Mouse (Mus musculus) hindbrain, embryonic 13.5 days (tissue): ENCODE data around the gene Phldb2. TPM values are rescaled to one million over a fixed set of nuclear protein-coding genes. Genes with fewer than 3 reads are reported as not detected.

Source experiments
- ATAC-seq: fragments of 200-750 bp; cut with Nextera tagmentation; 2 replicates; pipeline ENCODE4 v1.8.0; 2017; ENCODE audit warnings: moderate TSS enrichment; ENCODE audit not compliant: low FRiP score
- H3K27ac ChIP-seq: fragments of 300-500 bp; sonication (generic); 2 replicates; pipeline ENCODE4 v1.5.1; 2015; ENCODE audit warnings: inconsistent platforms, mild to moderate bottlenecking, moderate library complexity
- H3K27me3 ChIP-seq: fragments of 300-500 bp; sonication (generic); 2 replicates; pipeline ENCODE4 v1.6.1; 2015; ENCODE audit warnings: mild to moderate bottlenecking, inconsistent platforms
- H3K36me3 ChIP-seq: fragments of 300-500 bp; sonication (generic); 2 replicates; pipeline ENCODE4 v1.6.1; 2015; ENCODE audit warnings: mild to moderate bottlenecking, inconsistent platforms
- H3K4me1 ChIP-seq: fragments of 300-500 bp; sonication (generic); replicated peaks from 2 replicates; pipeline ENCODE4 v1.6.1; 2015; ENCODE audit warnings: inconsistent platforms
- H3K4me2 ChIP-seq: fragments of 300-500 bp; sonication (generic); 2 replicates; pipeline ENCODE4 v1.6.1; 2015; ENCODE audit warnings: inconsistent platforms, mild to moderate bottlenecking, moderate library complexity
- H3K4me3 ChIP-seq: fragments of 300-500 bp; sonication (generic); 2 replicates; pipeline ENCODE4 v1.5.1; 2015; ENCODE audit warnings: mild to moderate bottlenecking, inconsistent platforms
- H3K9ac ChIP-seq: fragments of 300-500 bp; sonication (generic); 2 replicates; pipeline ENCODE4 v1.6.1; 2015; ENCODE audit warnings: mild to moderate bottlenecking, inconsistent platforms
- H3K9me3 ChIP-seq: fragments of 300-500 bp; sonication (generic); 2 replicates; pipeline ENCODE4 v1.6.1; 2016; ENCODE audit warnings: inconsistent platforms
- WGBS: fragments of 180-500 bp; shearing (Covaris S2); methylation state at CpG from one replicate; pipeline ENCODE4 v1.1.7; 2015; 5-methylcytosine and 5-hydroxymethylcytosine counted together
- polyA plus RNA-seq: library from polyadenylated mRNA; unstranded; fragments of >200 nt; fragmentation: Nextera tagmentation; extraction: Ambion mirVana; gene quantifications from 2 replicates; pipeline ENCODE4 v1.2.1, GENCODE M21; 2015

Phldb2 gene
- polyA plus RNA-seq, 1 experiment from 2014 or later, result 12.5 TPM

GRCm38 (mm10) chr16:45765102-45765501, 188.3 kb downstream of the Phldb2 start:
- 0 out of 2 replicates have a peak, but pooled peaks cover 7% of the 10 kb centered on the region for H3K4me1 ChIP-seq
- 93% methylated on average over 3 of the region's 3 CpGs for WGBS
- no peak for ATAC-seq
- no peak overlapping the region for H3K4me3 ChIP-seq
- no peaks in the 10 kb centered on the region for H3K9me3 ChIP-seq
- peaks cover 3% of the 10 kb centered on the region; the same call in 1 of the 2 replicates for H3K36me3 ChIP-seq
- no peak overlapping the region for H3K4me2 ChIP-seq
- no peaks in the 10 kb centered on the region for H3K27me3 ChIP-seq
- no peak overlapping the region for H3K27ac ChIP-seq
- no peak overlapping the region for H3K9ac ChIP-seq

- WGBS, result 85% methylated on average over 13 of the region's 13 CpGs
- H3K36me3 ChIP-seq, result peaks cover 3% of the 10 kb centered on the region; the same call in 1 of the 2 replicates
- H3K4me3 ChIP-seq, result no peak overlapping the region
- ATAC-seq, result no peak
- no peak overlapping the region for H3K27ac ChIP-seq
- no peaks in the 10 kb centered on the region for H3K9me3 ChIP-seq
- no peaks in the 10 kb centered on the region for H3K27me3 ChIP-seq
- H3K4me2 ChIP-seq, result no peak overlapping the region
- 0 out of 2 replicates have a peak, but pooled peaks cover 3% of the 10 kb centered on the region for H3K4me1 ChIP-seq
- no peak overlapping the region for H3K9ac ChIP-seq
Observed at GRCm38 (mm10) chr16:45762859-45763505, 190.4 kb downstream of the Phldb2 start.

- Histone ChIP-seq H3K9ac (no peak overlapping the region), H3K27ac (no peak overlapping the region), H3K4me1 (no peaks in the 10 kb centered on the region), H3K4me2 (no peak overlapping the region), H3K27me3 (no peaks in the 10 kb centered on the region), H3K9me3 (no peaks in the 10 kb centered on the region), H3K4me3 (no peak overlapping the region), H3K36me3 (peaks cover 3% of the 10 kb centered on the region; the same call in 1 of the 2 replicates)
- no peak for ATAC-seq
- 85% methylated on average over 1 of the region's 1 CpGs for WGBS
Observed at GRCm38 (mm10) chr16:45761425-45761824, 192.0 kb downstream of the Phldb2 start.

GRCm38 (mm10) chr16:45758726-45759269, 194.6 kb downstream of the Phldb2 start:
- no peak for ATAC-seq
- 83% methylated on average over 9 of the region's 9 CpGs for WGBS
- no peak overlapping the region for H3K27ac ChIP-seq
- H3K36me3 ChIP-seq, result peaks cover 3% of the 10 kb centered on the region; the same call in 1 of the 2 replicates
- H3K27me3 ChIP-seq, result no peaks in the 10 kb centered on the region
- H3K4me1 ChIP-seq, result no peaks in the 10 kb centered on the region
- no peak overlapping the region for H3K4me2 ChIP-seq
- H3K9me3 ChIP-seq, result no peaks in the 10 kb centered on the region
- no peak overlapping the region for H3K4me3 ChIP-seq
- H3K9ac ChIP-seq, result no peak overlapping the region

GRCm38 (mm10) chr16:45757421-45758078, 195.8 kb downstream of the Phldb2 start:
- WGBS, result 89% methylated on average over 12 of the region's 12 CpGs
- no peaks in the 10 kb centered on the region for H3K4me1 ChIP-seq
- H3K9me3 ChIP-seq, result no peaks in the 10 kb centered on the region
- no peaks in the 10 kb centered on the region for H3K27me3 ChIP-seq
- peaks cover 3% of the 10 kb centered on the region; the same call in 1 of the 2 replicates for H3K36me3 ChIP-seq
- no peak overlapping the region for H3K9ac ChIP-seq
- no peak overlapping the region for H3K4me3 ChIP-seq
- ATAC-seq, result 0 out of 2 replicates have a peak, but pooled peaks have one; percentile 54
- H3K27ac ChIP-seq, result peak overlapping the region; percentile 64
- H3K4me2 ChIP-seq, result no peak overlapping the region

- ATAC-seq, result peak; percentile 88
- H3K4me1 ChIP-seq, result no peaks in the 10 kb centered on the region
- no peak overlapping the region for H3K4me3 ChIP-seq
- no peak overlapping the region for H3K9ac ChIP-seq
- no peak overlapping the region for H3K27ac ChIP-seq
- no peaks in the 10 kb centered on the region for H3K9me3 ChIP-seq
- H3K4me2 ChIP-seq, result no peak overlapping the region
- 48% methylated on average over 9 of the region's 9 CpGs for WGBS
- peaks cover under 1% of the 10 kb centered on the region; the same call in 1 of the 2 replicates for H3K36me3 ChIP-seq
- no peaks in the 10 kb centered on the region for H3K27me3 ChIP-seq
Observed at GRCm38 (mm10) chr16:45756855-45757254, 196.5 kb downstream of the Phldb2 start.

GRCm38 (mm10) chr16:45743591-45744144, 209.7 kb downstream of the Phldb2 start:
- H3K4me1 ChIP-seq, result peaks cover 21% of the 10 kb centered on the region
- H3K27ac ChIP-seq, result peak overlapping the region; percentile 96
- WGBS, result 69% methylated on average over 4 of the region's 4 CpGs
- peak overlapping the region; percentile 73 for H3K4me3 ChIP-seq
- ATAC-seq, result no peak
- H3K27me3 ChIP-seq, result no peaks in the 10 kb centered on the region
- H3K36me3 ChIP-seq, result peaks cover 4% of the 10 kb centered on the region
- H3K9ac ChIP-seq, result peak overlapping the region; percentile 89; the same call in 1 of the 2 replicates
- H3K9me3 ChIP-seq, result no peaks in the 10 kb centered on the region
- H3K4me2 ChIP-seq, result peak overlapping the region; percentile 65

GRCm38 (mm10) chr16:45742615-45743476, 210.6 kb downstream of the Phldb2 start, which contains the start of gene Abhd10:
TSS of gene Abhd10 (minus strand) at chr16:45742955.
- Histone ChIP-seq H3K27ac (peak within 1 kb of the TSS; percentile 96), H3K4me2 (peak within 1 kb of the TSS; percentile 65), H3K36me3 (peaks cover 4% of the 10 kb centered on the region), H3K9me3 (no peaks in the 10 kb centered on the region), H3K27me3 (no peaks in the 10 kb centered on the region), H3K4me3 (peak within 1 kb of the TSS; percentile 73), H3K4me1 (peaks cover 21% of the 10 kb centered on the region), H3K9ac (peak within 1 kb of the TSS; percentile 89)
- ATAC-seq, result peak; percentile 98
- under 1% methylated on average over 50 of the region's 51 CpGs for WGBS

GRCm38 (mm10) chr16:45737880-45738279, 215.5 kb downstream of the Phldb2 start:
- no peak overlapping the region for H3K4me3 ChIP-seq
- H3K9ac ChIP-seq, result no peak overlapping the region
- H3K36me3 ChIP-seq, result peaks cover 42% of the 10 kb centered on the region
- no peak overlapping the region for H3K27ac ChIP-seq
- H3K9me3 ChIP-seq, result no peaks in the 10 kb centered on the region
- ATAC-seq, result no peak
- no peaks in the 10 kb centered on the region for H3K27me3 ChIP-seq
- H3K4me2 ChIP-seq, result no peak overlapping the region
- peaks cover 12% of the 10 kb centered on the region for H3K4me1 ChIP-seq
- 94% methylated on average over 8 of the region's 8 CpGs for WGBS

- no peak for ATAC-seq
- no peak overlapping the region for H3K4me2 ChIP-seq
Observed at GRCm38 (mm10) chr16:45736724-45737123, 216.7 kb downstream of the Phldb2 start.

GRCm38 (mm10) chr16:45729163-45729562, 224.2 kb downstream of the Phldb2 start:
- 88% methylated on average over 5 of the region's 5 CpGs for WGBS

More at GRCm38 (mm10) chr16:45736724-45737123, 216.7 kb downstream of the Phldb2 start:
- Histone ChIP-seq H3K9ac (no peak overlapping the region), H3K4me3 (no peak overlapping the region), H3K4me1 (peaks cover 12% of the 10 kb centered on the region), H3K36me3 (peaks cover 50% of the 10 kb centered on the region), H3K27me3 (no peaks in the 10 kb centered on the region), H3K27ac (no peak overlapping the region), H3K9me3 (no peaks in the 10 kb centered on the region)
- 94% methylated on average over 3 of the region's 3 CpGs for WGBS

More at GRCm38 (mm10) chr16:45729163-45729562, 224.2 kb downstream of the Phldb2 start:
- Histone ChIP-seq H3K27ac (no peak overlapping the region), H3K4me1 (peaks cover 11% of the 10 kb centered on the region), H3K36me3 (peaks cover 49% of the 10 kb centered on the region), H3K9ac (no peak overlapping the region), H3K27me3 (no peaks in the 10 kb centered on the region), H3K4me2 (no peak overlapping the region), H3K4me3 (no peak overlapping the region), H3K9me3 (no peaks in the 10 kb centered on the region)
- ATAC-seq, result no peak
